Mouse (Mus musculus) bone marrow macrophage, adult 2 months (primary cell): ENCODE results near the gene Csrp3.

Experiments used
- CTCF ChIP-seq: IDR thresholded peaks from 2 replicates; pipeline ENCODE4 v1.5.1; 2012; ENCODE audit warnings: low read depth, mild to moderate bottlenecking, low read length, moderate library complexity
- POLR2A ChIP-seq: IDR thresholded peaks from 2 replicates; pipeline ENCODE4 v1.6.1; 2012; ENCODE audit warnings: mild to moderate bottlenecking, low read depth, low read length, borderline replicate concordance

DNA sequence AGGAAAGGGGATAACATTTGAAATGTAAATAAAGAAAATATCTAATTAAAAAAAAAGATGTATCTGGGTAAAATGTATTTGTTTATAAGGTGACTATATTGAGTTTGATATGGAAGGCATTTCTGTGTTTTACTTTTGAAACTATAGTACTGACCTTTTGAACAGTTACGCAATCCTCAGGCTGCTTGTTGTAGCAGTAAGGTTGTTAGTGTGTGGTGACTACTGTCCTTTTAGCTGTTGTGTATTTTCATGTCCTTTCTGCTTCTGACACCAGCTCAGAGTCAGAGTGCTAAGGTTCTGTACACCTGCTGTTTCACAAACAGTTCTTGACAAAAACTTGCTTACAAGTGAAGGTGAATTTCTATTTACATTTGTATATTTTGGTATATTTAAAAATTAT lies 37.2 kb downstream of the Csrp3 start:
- TF ChIP-seq POLR2A (no peak), CTCF (no peak)
